Mouse (Mus musculus) right cerebral cortex, adult 2 months (tissue): ENCODE measurements at regions not wholly inside any gene's neighbourhood (a gene's known extent, or its start where the extent isn't known, plus 50 kb on each side); places are given as distances from the start of the nearest gene placed in this dataset.

Source experiments
- DNase-seq, 2 experiments: peaks; one replicate each; pipeline ENCODE4 v3.0.0; 2021 to 2022; ENCODE audit warnings: low spot score in 2 of 2

DNA sequence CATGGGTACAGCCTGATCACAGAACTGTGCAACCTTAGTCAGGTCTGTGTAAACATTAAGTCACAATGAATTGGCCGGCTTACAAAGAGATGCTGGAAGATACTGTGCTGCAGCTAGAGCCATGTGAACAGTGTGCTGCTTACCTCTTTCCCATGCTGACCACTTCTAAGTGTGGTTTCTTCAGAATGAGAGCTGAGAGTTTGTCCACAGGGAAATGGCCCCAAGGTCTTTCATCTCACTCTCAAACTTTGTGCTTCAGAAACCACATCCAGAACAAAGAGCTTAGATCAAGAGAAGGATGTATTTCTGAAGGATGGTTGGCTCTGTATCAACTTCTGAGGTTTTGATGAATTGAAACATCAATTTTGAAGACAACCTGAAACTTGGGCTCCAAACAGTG lies 165.7 kb downstream of the Lrrc3b start:
- no peak for DNase-seq

DNA sequence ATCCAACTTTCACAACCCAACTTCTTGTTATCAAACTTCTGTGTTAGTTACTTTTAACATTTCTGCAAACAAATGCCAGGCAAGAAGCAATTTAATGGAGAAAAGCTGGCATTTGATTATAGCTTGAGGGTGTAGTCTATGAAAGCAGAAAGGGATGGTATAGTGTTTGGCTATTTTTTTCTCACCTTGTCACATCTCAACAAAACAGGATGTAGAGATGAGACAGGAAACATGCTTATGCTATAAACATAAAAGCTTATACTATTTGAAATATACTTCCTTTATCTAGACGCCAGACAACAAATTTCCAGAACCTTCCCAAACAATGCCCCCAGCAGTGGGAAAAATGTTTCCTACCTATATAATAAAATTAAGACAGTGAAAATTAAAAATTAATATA lies 166.4 kb downstream of the Lrrc3b start:
- no peak for DNase-seq

DNA sequence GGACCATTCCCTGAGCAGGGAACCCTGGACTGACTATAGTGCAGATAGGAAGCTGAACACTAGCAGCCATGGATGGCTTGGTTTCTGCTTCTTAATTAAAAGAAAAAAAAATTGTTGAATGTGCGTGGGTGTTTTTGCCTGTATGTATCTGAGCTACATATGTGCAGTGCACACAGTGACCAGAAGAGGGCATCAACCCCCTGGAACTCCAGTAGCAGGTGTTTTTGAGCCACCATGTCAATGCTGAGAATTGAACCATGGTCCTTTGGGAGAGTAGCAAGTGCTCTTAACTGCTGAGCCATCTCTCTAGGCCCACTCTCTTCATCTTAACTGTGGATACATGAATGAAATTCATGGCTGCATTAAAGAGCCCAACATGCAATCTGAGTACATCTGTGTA lies 172.5 kb downstream of the Lrrc3b start:
- DNase-seq = no peak

DNA sequence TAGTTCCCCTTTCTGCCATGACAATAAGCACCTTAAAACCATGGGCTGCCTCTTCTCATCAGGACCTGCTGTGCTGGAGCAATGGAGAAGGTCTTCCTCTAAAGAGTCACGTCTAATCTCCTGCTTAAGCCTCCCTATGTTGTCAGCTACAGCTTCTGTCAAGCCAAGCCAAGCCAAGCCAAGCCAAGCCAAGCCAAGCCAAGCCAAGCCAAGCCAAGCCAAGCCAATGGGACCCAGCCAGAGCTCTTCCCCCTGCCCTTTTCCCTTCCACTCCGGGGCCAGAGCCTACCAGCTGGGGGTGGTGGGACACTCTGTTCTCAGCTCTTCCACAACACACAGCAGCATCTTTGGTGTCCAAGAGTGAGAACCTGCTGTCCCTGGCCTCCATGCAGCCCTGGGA lies 175.8 kb downstream of the Lrrc3b start:
- no peak for DNase-seq

DNA sequence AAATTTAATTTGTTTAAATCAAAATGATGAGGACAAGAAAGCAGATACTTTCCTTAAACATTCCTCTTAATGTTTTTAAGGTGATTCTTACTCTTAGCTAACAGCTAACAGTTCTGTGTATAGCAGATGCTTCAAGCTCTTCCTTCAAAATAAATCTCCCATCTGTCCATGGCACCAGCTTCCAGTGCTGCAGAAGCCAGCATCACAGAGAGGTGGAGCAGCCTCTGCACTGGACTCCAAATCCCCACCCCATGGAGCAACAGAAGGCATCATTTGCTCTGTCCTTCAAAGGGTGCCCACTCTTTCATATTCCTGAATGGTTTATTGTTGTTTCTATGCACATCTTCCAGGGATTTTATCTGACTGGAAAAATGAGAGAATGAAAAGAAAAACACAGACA lies 183.1 kb downstream of the Lrrc3b start:
- DNase-seq = peak in 1 of 2 experiments; percentile 17

DNA sequence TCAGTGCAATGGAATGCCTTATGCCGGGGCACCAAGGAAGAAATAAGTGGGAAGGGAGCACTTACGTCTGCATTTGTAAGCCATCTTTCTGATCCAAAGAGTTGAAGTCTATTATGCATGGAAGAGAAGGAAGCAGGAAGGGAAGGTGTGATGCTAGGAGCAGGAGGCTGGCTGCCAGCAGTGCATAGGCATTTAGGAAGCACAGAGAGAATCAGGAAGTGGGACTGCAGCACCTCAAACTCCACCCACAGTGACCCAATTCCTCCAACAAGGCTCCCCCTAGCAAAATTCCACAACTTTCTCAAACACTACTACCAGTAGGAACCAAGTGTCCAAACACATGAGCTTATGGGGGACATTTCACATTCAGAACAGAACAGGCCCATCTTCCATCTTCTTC lies 233.2 kb downstream of the Lrrc3b start:
- no peak for DNase-seq

DNA sequence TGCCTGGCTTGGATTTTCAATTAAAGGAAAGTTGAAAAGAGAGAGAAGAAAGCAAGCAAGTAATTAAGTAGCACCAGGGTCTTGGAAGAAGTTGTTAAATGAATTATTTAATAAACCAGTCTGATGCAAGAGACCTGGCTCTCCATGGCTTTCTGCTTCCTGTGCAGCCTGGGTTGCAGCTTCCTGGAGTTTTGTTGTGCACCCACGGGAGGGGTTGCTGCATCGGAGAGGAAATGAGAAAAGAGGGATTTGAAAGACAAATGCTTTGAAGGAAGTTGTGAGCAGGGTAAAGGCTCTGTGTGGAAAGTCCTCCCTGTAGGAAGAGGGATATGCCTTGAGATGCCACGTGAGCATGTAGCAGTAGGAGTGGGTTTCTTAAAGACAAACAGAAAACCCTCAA lies 234.5 kb downstream of the Lrrc3b start:
- DNase-seq = no peak
